Mouse (Mus musculus) kidney, postnatal 4 days (tissue): Measurements from ENCODE around the gene Mccc2.

ENCODE experiments used
- DNase-seq, 2 experiments: peaks; one replicate each; pipeline ENCODE4 v3.0.0; 2021; ENCODE audit warnings: mixed read lengths in 2 of 2

Gene Mccc2

GRCm38 (mm10) chr13:100014906-100015895, at the start of gene Mccc2:
Mccc2 (minus strand) TSS chr13:100015639.
- DNase-seq = peak; percentile 89 to 94

GRCm38 (mm10) chr13:100063936-100064335, 48.5 kb upstream of the Mccc2 start:
- DNase-seq = no peak

- DNase-seq = peak in 1 of 2 experiments; percentile 3
Measured at GRCm38 (mm10) chr13:100057738-100058137, 42.3 kb upstream of the Mccc2 start.

GRCm38 (mm10) chr13:100026013-100026412, 10.6 kb upstream of the Mccc2 start:
- DNase-seq = no peak

GRCm38 (mm10) chr13:100016891-100017290, 1.5 kb upstream of the Mccc2 start:
- no peak for DNase-seq

- peak; percentile 2 to 22 for DNase-seq
Measured at GRCm38 (mm10) chr13:100015937-100016336, 498 bp upstream of the Mccc2 start.

- DNase-seq = no peak
Measured at GRCm38 (mm10) chr13:100005911-100006496, 9.4 kb downstream of the Mccc2 start.

- DNase-seq = peak; percentile 86 to 88
Measured at GRCm38 (mm10) chr13:100001790-100002196, 13.6 kb downstream of the Mccc2 start.

GRCm38 (mm10) chr13:99999078-99999477, 16.4 kb downstream of the Mccc2 start:
- no peak for DNase-seq

GRCm38 (mm10) chr13:99998099-99998498, 17.3 kb downstream of the Mccc2 start:
- no peak for DNase-seq

GRCm38 (mm10) chr13:99989592-99989991, 25.8 kb downstream of the Mccc2 start:
- DNase-seq = no peak

GRCm38 (mm10) chr13:99983320-99983719, 32.1 kb downstream of the Mccc2 start:
- DNase-seq = no peak

GRCm38 (mm10) chr13:99979406-99979805, 36.0 kb downstream of the Mccc2 start:
- DNase-seq = no peak

- no peak for DNase-seq
Measured at GRCm38 (mm10) chr13:99970089-99970488, 45.4 kb downstream of the Mccc2 start.

- DNase-seq = no peak
Measured at GRCm38 (mm10) chr13:99967013-99967678, 48.3 kb downstream of the Mccc2 start.

GRCm38 (mm10) chr13:99963814-99964213, 51.6 kb downstream of the Mccc2 start:
- no peak for DNase-seq

- DNase-seq = no peak
Measured at GRCm38 (mm10) chr13:99961661-99962060, 53.8 kb downstream of the Mccc2 start.

GRCm38 (mm10) chr13:99955591-99955944, 59.9 kb downstream of the Mccc2 start:
- DNase-seq = no peak

GRCm38 (mm10) chr13:99954902-99955590, 60.4 kb downstream of the Mccc2 start:
- no peak for DNase-seq

GRCm38 (mm10) chr13:99947417-99947816, 68.0 kb downstream of the Mccc2 start:
- DNase-seq = no peak

GRCm38 (mm10) chr13:99943525-99943924, 71.9 kb downstream of the Mccc2 start:
- DNase-seq = no peak

GRCm38 (mm10) chr13:99940601-99941000, 74.8 kb downstream of the Mccc2 start:
- peak in 1 of 2 experiments; percentile 9 for DNase-seq

- DNase-seq = no peak
Measured at GRCm38 (mm10) chr13:99939320-99939671, 76.1 kb downstream of the Mccc2 start.
